In genomic region chr11:11965501-11966125, GRCm38 (mm10) we compare ENCODE assay signal across 8 mouse cellular contexts.
DNase-seq lines count a peak whose midpoint lies in the region; ATAC-seq and TF ChIP-seq lines count a peak whose summit lies in the region.

No protein-coding gene starts in this region.

- intact Hi-C loops in heart, postnatal 25 days (cut with DNase I): no loop called here
- intact Hi-C loops in left cerebral cortex, postnatal 36 days (cut with DNase I): no loop called here

- no peak for TF ChIP-seq POLR2A in lung, adult 2 months (IDR thresholded peaks at IDR 0.05; ENCODE audit: borderline replicate concordance, extremely low read depth, low read depth, low read length)

- H3K4me3 ChIP-seq in embryonic facial prominence, embryonic 13.5 days: no peak overlapping the region
- no peak overlapping the region for H3K4me3 ChIP-seq in lung, adult 2 months (replicated peaks; ENCODE audit: extremely low read depth, low read depth, low read length)
- no peak overlapping the region for H3K4me3 ChIP-seq in forebrain, embryonic 15.5 days
- H3K4me3 ChIP-seq in midbrain, embryonic 16.5 days (ENCODE audit: low read depth, low read length): no peak overlapping the region

- no peak overlapping the region for H3K4me2 ChIP-seq in embryonic facial prominence, embryonic 13.5 days
- no peak overlapping the region for H3K4me2 ChIP-seq in forebrain, embryonic 15.5 days (replicated peaks)
- no peak overlapping the region for H3K4me2 ChIP-seq in midbrain, embryonic 16.5 days (ENCODE audit: low read length)

- WGBS in embryonic facial prominence, embryonic 13.5 days: 79% methylated on average over 12 of the region's 12 CpGs
- 46% methylated on average over 12 of the region's 12 CpGs for WGBS in lung, adult 2 months
- 88% methylated on average over 12 of the region's 12 CpGs for WGBS in forebrain, embryonic 15.5 days
- WGBS in midbrain, embryonic 16.5 days: 86% methylated on average over 12 of the region's 12 CpGs

- H3K27me3 ChIP-seq in embryonic facial prominence, embryonic 13.5 days: no peaks in the 10 kb centered on the region
- no peaks in the 10 kb centered on the region for H3K27me3 ChIP-seq in forebrain, embryonic 15.5 days
- H3K27me3 ChIP-seq in midbrain, embryonic 16.5 days (ENCODE audit: control insufficient read depth, insufficient read depth, low read depth, low read length): no peaks in the 10 kb centered on the region

- DNase-seq in adrenal gland, adult 18-20 months (ENCODE audit: low spot score in 2 of 2): peak; percentile 47 to 49
- peak; percentile 81 for DNase-seq in heart, postnatal 25 days (ENCODE audit: low spot score)
- peak; percentile 30 for DNase-seq in lung, adult 2 months
- DNase-seq in left cerebral cortex, postnatal 36 days (ENCODE audit: low spot score in 2 of 2): no peak
- DNase-seq in embryo, embryonic 10 days (ENCODE audit: low spot score): no peak

- peaks cover 36% of the 10 kb centered on the region for H3K4me1 ChIP-seq in embryonic facial prominence, embryonic 13.5 days
- peaks cover 4% of the 10 kb centered on the region; the same call in 1 of the 2 replicates for H3K4me1 ChIP-seq in lung, adult 2 months (ENCODE audit: control insufficient read depth, insufficient read depth, low read length)
- H3K4me1 ChIP-seq in forebrain, embryonic 15.5 days: no peaks in the 10 kb centered on the region
- H3K4me1 ChIP-seq in midbrain, embryonic 16.5 days (ENCODE audit: control insufficient read depth, insufficient read depth, low read length): peaks cover 20% of the 10 kb centered on the region

- ATAC-seq in embryonic facial prominence, embryonic 13.5 days (ENCODE audit: insufficient number of reproducible peaks, insufficient read depth, low FRiP score, low TSS enrichment, low read depth): no peak
- ATAC-seq in forebrain, embryonic 15.5 days (replicated peaks): no peak
- no peak for ATAC-seq in midbrain, embryonic 16.5 days

- 0 out of 2 replicates have a peak overlapping the region, but pooled peaks have one; percentile 58 for H3K27ac ChIP-seq in embryonic facial prominence, embryonic 13.5 days
- H3K27ac ChIP-seq in forebrain, embryonic 15.5 days (replicated peaks): no peak overlapping the region
- no peak overlapping the region for H3K27ac ChIP-seq in midbrain, embryonic 16.5 days (ENCODE audit: low read length)

- H3K9ac ChIP-seq in embryonic facial prominence, embryonic 13.5 days: no peak overlapping the region
- H3K9ac ChIP-seq in forebrain, embryonic 15.5 days (replicated peaks): no peak overlapping the region
- no peak overlapping the region for H3K9ac ChIP-seq in midbrain, embryonic 16.5 days (ENCODE audit: low read depth, low read length)

- no peaks in the 10 kb centered on the region for H3K9me3 ChIP-seq in embryonic facial prominence, embryonic 13.5 days
- no peaks in the 10 kb centered on the region for H3K9me3 ChIP-seq in forebrain, embryonic 15.5 days
- H3K9me3 ChIP-seq in midbrain, embryonic 16.5 days (replicated peaks; ENCODE audit: control insufficient read depth, low read length, poor library complexity, severe bottlenecking): no peaks in the 10 kb centered on the region

- TF ChIP-seq CTCF in lung, adult 2 months (IDR thresholded peaks at IDR 0.05; ENCODE audit: insufficient read depth, low read length): no peak

- peaks cover 62% of the 10 kb centered on the region for H3K36me3 ChIP-seq in embryonic facial prominence, embryonic 13.5 days
- no peaks in the 10 kb centered on the region for H3K36me3 ChIP-seq in forebrain, embryonic 15.5 days
- no peaks in the 10 kb centered on the region for H3K36me3 ChIP-seq in midbrain, embryonic 16.5 days (ENCODE audit: control insufficient read depth, insufficient read depth, low read length)

Comparison
In these comparisons a context has a peak if more than half of its experiments do, and no peak if none do; other contexts are left out.
1. DNase-seq: peak in adrenal gland, adult 18-20 months (2 of 2), heart, postnatal 25 days (single experiment) and lung, adult 2 months (single experiment); none in left cerebral cortex, postnatal 36 days (0 of 2) and embryo, embryonic 10 days (single experiment).